Mouse (Mus musculus) mammary gland, adult 2 months (tissue): ENCODE measurements around the gene Zfp944. TPM values are rescaled to one million over a fixed set of nuclear protein-coding genes. Genes with fewer than 3 reads are reported as not detected.

Experiments used
- polyA plus RNA-seq: library from polyadenylated mRNA; depleted of rRNA; stranded (reverse); fragments of >200 nt; gene quantifications from 2 replicates; pipeline ENCODE4 v1.2.3, GENCODE M21; 2012; ENCODE audit warnings: low replicate concordance; rRNA removed

Zfp944 gene
- 2.7 and 3.3 TPM in 2 replicates for polyA plus RNA-seq

DNA sequence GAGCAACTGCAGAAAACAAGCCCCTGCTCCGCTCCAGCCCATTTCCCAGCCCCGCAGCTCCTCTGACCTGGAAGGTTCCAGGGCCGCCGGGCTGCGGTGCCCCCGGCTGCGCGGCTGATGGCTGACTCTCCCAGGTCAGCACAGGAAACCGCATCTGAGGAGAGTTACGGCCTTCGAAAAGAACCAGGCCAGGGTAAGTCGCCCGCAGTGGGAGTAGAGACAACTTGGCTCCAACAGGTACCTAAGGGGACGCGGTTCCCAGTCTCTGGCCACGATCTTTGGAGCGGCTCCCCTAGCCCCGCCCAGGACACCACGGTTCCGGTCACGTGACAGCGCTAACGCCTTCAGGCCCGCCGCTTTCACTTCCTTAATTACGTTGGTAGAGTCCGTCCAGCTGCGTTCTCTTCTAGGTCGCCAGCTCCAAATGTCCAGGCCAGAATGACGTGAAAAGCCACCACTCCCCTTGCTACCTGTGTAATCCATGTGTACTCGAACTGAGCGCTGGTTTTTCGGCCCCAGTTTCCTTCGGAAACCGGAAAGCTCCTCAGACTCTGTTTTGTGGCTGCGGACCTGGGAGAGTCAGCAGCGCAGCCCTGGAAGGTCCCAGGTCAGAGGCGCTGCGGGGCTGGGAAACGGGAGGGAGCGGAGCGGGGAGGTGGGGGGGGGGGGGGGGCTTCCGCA is at the start of gene Zfp944, which contains the start of gene Zfp758:
Gene Zfp944 (minus strand): TSS at position 300 of the 681 bp plus-strand sequence.
Gene Zfp758 (plus strand): TSS at position 353 of the 681 bp plus-strand sequence.

DNA sequence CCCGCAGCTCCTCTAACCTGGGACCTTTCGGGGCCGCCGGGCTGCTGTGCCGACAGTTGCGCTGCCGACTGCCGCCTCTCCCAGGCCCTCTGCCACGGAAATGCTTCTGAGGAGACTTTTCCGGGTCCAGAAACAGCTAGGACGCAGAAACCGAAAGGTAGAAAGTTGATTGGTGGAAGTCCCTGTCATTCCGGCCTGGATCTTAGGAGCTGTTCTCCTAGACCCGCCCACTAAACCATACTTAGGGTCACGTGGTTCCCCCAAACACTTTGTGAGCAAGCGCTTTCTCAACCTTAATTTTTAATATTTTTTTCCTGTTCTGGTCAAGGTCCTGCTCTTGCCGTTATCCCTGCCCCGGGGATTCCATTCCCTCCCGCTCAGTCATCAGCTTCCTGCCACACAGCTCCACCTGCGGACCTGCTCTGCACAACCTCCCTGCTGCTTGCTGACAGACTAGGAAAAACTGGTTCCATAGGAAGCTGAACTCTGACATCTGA is 46.4 kb downstream of the Zfp944 start, which contains the start of gene CT030661.1:
Gene CT030661.1 (minus strand): TSS at position 108 of the 497 bp plus-strand sequence.

Other genes starting within 250 kb of the Zfp944 start
- 0.05 and 0.16 TPM in 2 replicates for gene Zfp947, start 195.2 kb downstream of the Zfp944 start, polyA plus RNA-seq
- 0.11 and 0.47 TPM in 2 replicates for gene Zfp994, start 135.8 kb downstream of the Zfp944 start, polyA plus RNA-seq
- 0.39 and 0.88 TPM in 2 replicates for gene CT030661.1, start 46.6 kb downstream of the Zfp944 start, polyA plus RNA-seq
- 0.60 and 1.0 TPM in 2 replicates for gene Zfp758, start 53 bp upstream of the Zfp944 start, polyA plus RNA-seq
- 1.6 and 2.4 TPM in 2 replicates for gene Zfp946, start 62.8 kb upstream of the Zfp944 start, polyA plus RNA-seq
- gene Vmn2r111, start 212.1 kb upstream of the Zfp944 start, polyA plus RNA-seq: not detected in 2 replicates
- gene Vmn2r112, start 239.6 kb upstream of the Zfp944 start, polyA plus RNA-seq: not detected in 2 replicates